Mouse (Mus musculus) heart, adult 2 months (tissue): ENCODE data around the gene Adamts20.

Source experiments
- CTCF ChIP-seq: fragments of 200-600 bp; IDR thresholded peaks from 2 replicates; pipeline ENCODE4 v1.8.1; 2022; ENCODE audit warnings: antibody characterized with exemption, mild to moderate bottlenecking, moderate library complexity
- EP300 ChIP-seq: fragments of 200-500 bp; IDR thresholded peaks from 2 replicates; pipeline ENCODE4 v1.6.1; 2011; ENCODE audit warnings: low read depth, low read length, control low read depth; ENCODE audit not compliant: insufficient read depth
- POLR2A ChIP-seq: fragments of 200-500 bp; IDR thresholded peaks from 2 replicates; pipeline ENCODE4 v1.6.1; 2011; ENCODE audit warnings: mild to moderate bottlenecking, low read depth, low read length, control low read depth; ENCODE audit not compliant: insufficient read depth

DNA sequence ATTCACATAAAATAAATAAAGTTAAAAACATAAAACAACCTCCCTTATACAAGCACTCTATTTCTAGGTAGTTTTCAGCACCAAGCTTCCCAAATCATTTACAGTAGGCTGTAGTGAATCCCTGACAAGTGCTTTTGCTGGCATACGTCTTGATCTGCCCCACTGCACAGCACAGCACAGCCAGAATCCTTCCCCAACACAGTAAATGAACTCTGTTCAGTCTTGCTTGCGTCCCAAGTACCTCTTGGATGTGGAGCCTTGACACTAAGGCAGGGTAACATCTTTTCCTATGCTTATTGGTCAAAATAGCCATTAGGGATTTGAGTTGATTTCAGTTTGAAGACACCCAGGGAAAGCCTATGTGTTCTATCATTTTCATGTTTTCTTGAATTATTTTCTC is 228.5 kb downstream of the Adamts20 start:
- no peak for TF ChIP-seq POLR2A
- no peak for TF ChIP-seq CTCF
- no peak for TF ChIP-seq EP300
